Mouse (Mus musculus) spleen, adult 2 months (tissue): ENCODE measurements around the gene Mrc2. TPM values are rescaled to one million over a fixed set of nuclear protein-coding genes. Genes with fewer than 3 reads are reported as not detected.

Experiments
- DNase-seq, 2 experiments: peaks; one replicate each; pipeline versions ENCODE4 v3.0.0 to v3.0.0-alpha.2; 2012 to 2021; ENCODE audit warnings: low spot score in 2 of 2, low read depth in 1 of 2
- H3K27ac ChIP-seq: fragments of 200-500 bp; 2 replicates; pipeline ENCODE4 v1.5.1; 2012; ENCODE audit warnings: low read length, inconsistent platforms; ENCODE audit not compliant: insufficient read depth
- H3K27me3 ChIP-seq: fragments of 200-500 bp; 2 replicates; pipeline ENCODE4 v1.6.1; 2012; ENCODE audit warnings: mild to moderate bottlenecking, moderate library complexity, low read length, inconsistent platforms; ENCODE audit not compliant: control insufficient read depth, insufficient read depth
- H3K36me3 ChIP-seq: fragments of 200-500 bp; 2 replicates; pipeline ENCODE4 v1.6.1; 2012; ENCODE audit warnings: mild to moderate bottlenecking, low read length, inconsistent platforms; ENCODE audit not compliant: control insufficient read depth, insufficient read depth
- H3K4me1 ChIP-seq: fragments of 200-500 bp; 2 replicates; pipeline ENCODE4 v1.6.1; 2011; ENCODE audit warnings: inconsistent platforms; ENCODE audit not compliant: control insufficient read depth, insufficient read depth, insufficient read length
- H3K4me3 ChIP-seq: fragments of 200-500 bp; 2 replicates; pipeline ENCODE4 v1.5.1; 2011; ENCODE audit warnings: mild to moderate bottlenecking, inconsistent platforms; ENCODE audit not compliant: insufficient read depth, insufficient read length; ENCODE audit errors: extremely low read depth
- CTCF ChIP-seq: fragments of 200-500 bp; IDR thresholded peaks from 2 replicates; pipeline ENCODE4 v1.5.1; 2011; ENCODE audit warnings: mild to moderate bottlenecking, inconsistent platforms; ENCODE audit not compliant: insufficient read depth, insufficient read length, insufficient replicate concordance; ENCODE audit errors: extremely low read depth
- POLR2A ChIP-seq: fragments of 200-500 bp; IDR thresholded peaks from 2 replicates; pipeline ENCODE4 v1.6.1; 2011; ENCODE audit warnings: low read depth, low read length, inconsistent platforms
- WGBS: fragments of 180-500 bp; shearing (Covaris S2); methylation state at CpG from one replicate; pipeline ENCODE4 v1.1.7; 2018; 5-methylcytosine and 5-hydroxymethylcytosine counted together
- polyA plus RNA-seq: library from polyadenylated mRNA; depleted of rRNA; stranded (reverse); fragments of >200 nt; gene quantifications from 2 replicates; pipeline ENCODE4 v1.2.3, GENCODE M21; 2012; rRNA removed

Mrc2 gene
- polyA plus RNA-seq, 1 experiment, result 5.9 TPM

DNA sequence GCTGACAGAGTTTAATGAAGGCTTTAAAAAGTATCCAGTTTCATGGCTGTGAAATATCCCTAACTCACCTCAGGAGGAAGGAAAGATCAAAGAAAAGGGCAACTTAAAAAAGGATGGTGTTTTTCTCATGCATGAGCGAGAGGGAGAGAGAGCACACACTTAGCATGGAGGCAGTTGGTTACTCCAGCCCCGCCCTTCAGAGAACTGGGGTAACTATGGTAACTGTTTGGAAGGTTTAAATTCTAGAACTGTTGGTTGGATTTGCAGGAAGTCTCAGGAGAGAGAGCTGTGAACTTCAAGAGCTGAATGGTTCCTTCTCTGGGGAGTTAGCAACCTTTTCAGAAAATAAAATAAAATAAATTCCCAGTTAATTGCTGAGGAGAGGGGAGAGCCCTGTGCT lies 96.2 kb downstream of the Mrc2 start:
- H3K27ac ChIP-seq, result no peak overlapping the region
- 58% methylated on average over 2 of the region's 2 CpGs for WGBS
- no peak overlapping the region for H3K4me3 ChIP-seq
- no peaks in the 10 kb centered on the region for H3K4me1 ChIP-seq
- H3K36me3 ChIP-seq, result no peaks in the 10 kb centered on the region
- no peak for TF ChIP-seq POLR2A
- TF ChIP-seq CTCF, result no peak
- H3K27me3 ChIP-seq, result no peaks in the 10 kb centered on the region
- no peak for DNase-seq

DNA sequence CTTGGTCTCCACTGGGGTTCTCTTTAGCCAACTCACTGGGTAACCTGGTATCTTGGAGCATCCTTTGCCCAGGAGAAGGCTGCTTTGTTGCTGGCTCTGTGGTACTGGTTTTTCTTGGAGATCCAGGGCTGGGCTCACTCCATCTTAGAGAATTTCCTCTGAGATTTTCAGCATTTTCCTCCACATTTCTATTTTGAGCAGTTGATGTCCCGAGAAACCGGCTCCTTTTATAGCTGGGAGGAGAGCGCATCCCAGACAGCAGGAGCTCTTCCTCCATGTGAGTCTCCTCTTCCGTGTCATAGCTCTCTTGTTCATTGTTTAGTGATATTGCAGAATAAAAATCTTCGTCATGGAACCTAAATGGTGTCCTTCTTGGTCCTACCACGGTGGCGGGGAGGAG lies 97.8 kb downstream of the Mrc2 start:
- Histone ChIP-seq H3K36me3 (no peaks in the 10 kb centered on the region), H3K27me3 (no peaks in the 10 kb centered on the region), H3K27ac (no peak overlapping the region), H3K4me1 (no peaks in the 10 kb centered on the region), H3K4me3 (no peak overlapping the region)
- no peak for DNase-seq
- WGBS, result 89% methylated on average over 7 of the region's 7 CpGs
- TF ChIP-seq CTCF (no peak), POLR2A (no peak)

Other genes starting within 250 kb of the Mrc2 start
- gene Efcab3, start 229.1 kb upstream of the Mrc2 start, polyA plus RNA-seq, result not detected in 2 replicates
- 8.5 and 10.3 TPM in 2 replicates for gene Mettl2, start 166.2 kb upstream of the Mrc2 start, polyA plus RNA-seq
- not detected in 2 replicates for gene Gm10842, start 145.8 kb upstream of the Mrc2 start, polyA plus RNA-seq
- 9.0 and 9.7 TPM in 2 replicates for gene Tlk2, start 113.8 kb upstream of the Mrc2 start, polyA plus RNA-seq
- not detected in 2 replicates for gene March10, start 164.1 kb downstream of the Mrc2 start, polyA plus RNA-seq